Mouse (Mus musculus) heart, postnatal 0 days (tissue): ENCODE results near the gene Zscan2.

Source experiments
- CTCF ChIP-seq: IDR thresholded peaks from 2 replicates; pipeline ENCODE4 v1.5.1; 2016; ENCODE audit warnings: antibody characterized with exemption, control low read depth, low read depth
- EP300 ChIP-seq: IDR thresholded peaks from 2 replicates; pipeline ENCODE4 v1.6.1; 2016; ENCODE audit warnings: antibody characterized with exemption, low read depth

DNA sequence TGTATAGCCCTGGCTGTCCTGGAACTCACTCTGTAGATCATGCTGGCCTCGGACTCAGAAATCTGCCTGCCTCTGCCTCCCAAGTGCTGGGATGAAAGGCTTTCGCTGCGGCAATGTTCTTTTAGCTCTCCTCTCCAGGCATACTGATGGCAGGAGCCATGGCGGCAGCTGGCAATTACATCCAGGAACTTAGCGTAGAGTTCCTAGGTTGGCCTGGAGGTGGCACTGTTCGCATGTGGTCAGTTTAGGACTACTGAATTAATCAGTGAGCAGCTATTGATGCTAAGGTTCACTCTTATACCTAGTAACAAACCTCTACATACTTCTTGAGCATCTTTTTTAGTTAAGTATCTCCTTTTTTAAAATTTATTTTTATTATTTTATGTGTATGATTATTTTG lies 3.5 kb upstream of the Zscan2 start:
- TF ChIP-seq CTCF (peak; percentile 88), EP300 (no peak)
